Mouse (Mus musculus): ENCODE results near the gene Slc22a23. TPM values are rescaled to one million over a fixed set of nuclear protein-coding genes. Genes with fewer than 3 reads are reported as not detected.

The Slc22a23 gene
- polyA plus RNA-seq, 1 experiment from 2014 or later, result 25.4 TPM

GRCm38 (mm10) chr13:34281360-34281759 is 63.6 kb downstream of the Slc22a23 start:
- H3K27me3 ChIP-seq (ENCODE audit: control insufficient read depth, insufficient read depth, low read length), result no peaks in the 10 kb centered on the region
- no peak overlapping the region for H3K4me3 ChIP-seq (ENCODE audit: low read depth, low read length)
- no peak overlapping the region for H3K27ac ChIP-seq (ENCODE audit: low read depth, low read length)
- 96% methylated on average over 6 of the region's 6 CpGs for WGBS
- no peak overlapping the region for H3K9ac ChIP-seq (replicated peaks; ENCODE audit: low read depth, low read length)
- no peak for ATAC-seq (ENCODE audit: low read depth)
- H3K36me3 ChIP-seq (ENCODE audit: control insufficient read depth, insufficient read depth, low read length), result no peaks in the 10 kb centered on the region
- H3K9me3 ChIP-seq (ENCODE audit: control insufficient read depth, low read length), result no peaks in the 10 kb centered on the region
- no peak overlapping the region for H3K4me2 ChIP-seq (ENCODE audit: low read depth, low read length)
- 0 out of 2 replicates have a peak, but pooled peaks cover 3% of the 10 kb centered on the region for H3K4me1 ChIP-seq (ENCODE audit: control insufficient read depth, insufficient read depth, low read length)

- Histone ChIP-seq H3K9ac (replicated peaks; ENCODE audit: low read depth, low read length) (no peak overlapping the region), H3K27ac (ENCODE audit: low read depth, low read length) (0 out of 2 replicates have a peak overlapping the region, but pooled peaks have one; percentile 28), H3K27me3 (ENCODE audit: control insufficient read depth, insufficient read depth, low read length) (no peaks in the 10 kb centered on the region), H3K4me2 (ENCODE audit: low read depth, low read length) (no peak overlapping the region), H3K36me3 (ENCODE audit: control insufficient read depth, insufficient read depth, low read length) (no peaks in the 10 kb centered on the region), H3K9me3 (ENCODE audit: control insufficient read depth, low read length) (no peaks in the 10 kb centered on the region), H3K4me1 (ENCODE audit: control insufficient read depth, insufficient read depth, low read length) (0 out of 2 replicates have a peak, but pooled peaks cover 3% of the 10 kb centered on the region), H3K4me3 (ENCODE audit: low read depth, low read length) (no peak overlapping the region)
- ATAC-seq (ENCODE audit: low read depth), result peak; percentile 31; the same call in 1 of the 2 replicates
- WGBS, result 29% methylated on average over 5 of the region's 5 CpGs
Measured at GRCm38 (mm10) chr13:34278759-34279270, 66.2 kb downstream of the Slc22a23 start.

GRCm38 (mm10) chr13:34278288-34278701 is 66.7 kb downstream of the Slc22a23 start:
- Histone ChIP-seq H3K36me3 (ENCODE audit: control insufficient read depth, insufficient read depth, low read length) (no peaks in the 10 kb centered on the region), H3K4me3 (ENCODE audit: low read depth, low read length) (no peak overlapping the region), H3K27ac (ENCODE audit: low read depth, low read length) (no peak overlapping the region), H3K4me2 (ENCODE audit: low read depth, low read length) (no peak overlapping the region), H3K9ac (replicated peaks; ENCODE audit: low read depth, low read length) (no peak overlapping the region), H3K27me3 (ENCODE audit: control insufficient read depth, insufficient read depth, low read length) (no peaks in the 10 kb centered on the region), H3K4me1 (ENCODE audit: control insufficient read depth, insufficient read depth, low read length) (0 out of 2 replicates have a peak, but pooled peaks cover 3% of the 10 kb centered on the region), H3K9me3 (ENCODE audit: control insufficient read depth, low read length) (no peaks in the 10 kb centered on the region)
- WGBS, result 15% methylated on average over 6 of the region's 6 CpGs
- peak; percentile 71; the same call in 1 of the 2 replicates for ATAC-seq (ENCODE audit: low read depth)

GRCm38 (mm10) chr13:34277611-34278010 is 67.4 kb downstream of the Slc22a23 start:
- no peak for ATAC-seq (ENCODE audit: low read depth)
- peaks cover 3% of the 10 kb centered on the region; the same call in 1 of the 2 replicates for H3K4me1 ChIP-seq (ENCODE audit: control insufficient read depth, insufficient read depth, low read length)
- no peak overlapping the region for H3K4me2 ChIP-seq (ENCODE audit: low read depth, low read length)
- no peak overlapping the region for H3K9ac ChIP-seq (replicated peaks; ENCODE audit: low read depth, low read length)
- H3K27me3 ChIP-seq (ENCODE audit: control insufficient read depth, insufficient read depth, low read length), result no peaks in the 10 kb centered on the region
- H3K36me3 ChIP-seq (ENCODE audit: control insufficient read depth, insufficient read depth, low read length), result no peaks in the 10 kb centered on the region
- no peaks in the 10 kb centered on the region for H3K9me3 ChIP-seq (ENCODE audit: control insufficient read depth, low read length)
- H3K4me3 ChIP-seq (ENCODE audit: low read depth, low read length), result no peak overlapping the region
- no peak overlapping the region for H3K27ac ChIP-seq (ENCODE audit: low read depth, low read length)
- 97% methylated on average over 2 of the region's 2 CpGs for WGBS

GRCm38 (mm10) chr13:34277001-34277400 is 68.0 kb downstream of the Slc22a23 start:
- Histone ChIP-seq H3K4me2 (ENCODE audit: low read depth, low read length) (no peak overlapping the region), H3K9ac (replicated peaks; ENCODE audit: low read depth, low read length) (no peak overlapping the region), H3K27me3 (ENCODE audit: control insufficient read depth, insufficient read depth, low read length) (no peaks in the 10 kb centered on the region), H3K9me3 (ENCODE audit: control insufficient read depth, low read length) (no peaks in the 10 kb centered on the region), H3K36me3 (ENCODE audit: control insufficient read depth, insufficient read depth, low read length) (no peaks in the 10 kb centered on the region), H3K27ac (ENCODE audit: low read depth, low read length) (no peak overlapping the region), H3K4me3 (ENCODE audit: low read depth, low read length) (no peak overlapping the region), H3K4me1 (ENCODE audit: control insufficient read depth, insufficient read depth, low read length) (peaks cover 9% of the 10 kb centered on the region)
- ATAC-seq (ENCODE audit: low read depth), result no peak
- 95% methylated on average over 3 of the region's 3 CpGs for WGBS

GRCm38 (mm10) chr13:34274890-34275289 is 70.1 kb downstream of the Slc22a23 start:
- no peaks in the 10 kb centered on the region for H3K9me3 ChIP-seq (ENCODE audit: control insufficient read depth, low read length)
- H3K4me1 ChIP-seq (ENCODE audit: control insufficient read depth, insufficient read depth, low read length), result peaks cover 25% of the 10 kb centered on the region
- no peaks in the 10 kb centered on the region for H3K27me3 ChIP-seq (ENCODE audit: control insufficient read depth, insufficient read depth, low read length)
- no peaks in the 10 kb centered on the region for H3K36me3 ChIP-seq (ENCODE audit: control insufficient read depth, insufficient read depth, low read length)
- no peak overlapping the region for H3K4me3 ChIP-seq (ENCODE audit: low read depth, low read length)
- WGBS, result 94% methylated on average over 1 of the region's 1 CpGs
- ATAC-seq (ENCODE audit: low read depth), result no peak
- no peak overlapping the region for H3K4me2 ChIP-seq (ENCODE audit: low read depth, low read length)
- H3K27ac ChIP-seq (ENCODE audit: low read depth, low read length), result no peak overlapping the region
- H3K9ac ChIP-seq (replicated peaks; ENCODE audit: low read depth, low read length), result no peak overlapping the region

GRCm38 (mm10) chr13:34274417-34274816 is 70.6 kb downstream of the Slc22a23 start:
- Histone ChIP-seq H3K36me3 (ENCODE audit: control insufficient read depth, insufficient read depth, low read length) (no peaks in the 10 kb centered on the region), H3K4me3 (ENCODE audit: low read depth, low read length) (no peak overlapping the region), H3K27me3 (ENCODE audit: control insufficient read depth, insufficient read depth, low read length) (no peaks in the 10 kb centered on the region), H3K27ac (ENCODE audit: low read depth, low read length) (no peak overlapping the region), H3K9ac (replicated peaks; ENCODE audit: low read depth, low read length) (no peak overlapping the region), H3K9me3 (ENCODE audit: control insufficient read depth, low read length) (no peaks in the 10 kb centered on the region), H3K4me1 (ENCODE audit: control insufficient read depth, insufficient read depth, low read length) (peaks cover 25% of the 10 kb centered on the region), H3K4me2 (ENCODE audit: low read depth, low read length) (no peak overlapping the region)
- 92% methylated on average over 2 of the region's 2 CpGs for WGBS
- no peak for ATAC-seq (ENCODE audit: low read depth)

- WGBS, result 28% methylated on average over 8 of the region's 8 CpGs
- H3K9ac ChIP-seq (replicated peaks; ENCODE audit: low read depth, low read length), result no peak overlapping the region
- no peaks in the 10 kb centered on the region for H3K9me3 ChIP-seq (ENCODE audit: control insufficient read depth, low read length)
- no peaks in the 10 kb centered on the region for H3K27me3 ChIP-seq (ENCODE audit: control insufficient read depth, insufficient read depth, low read length)
- H3K36me3 ChIP-seq (ENCODE audit: control insufficient read depth, insufficient read depth, low read length), result no peaks in the 10 kb centered on the region
- H3K4me1 ChIP-seq (ENCODE audit: control insufficient read depth, insufficient read depth, low read length), result peaks cover 22% of the 10 kb centered on the region
- no peak overlapping the region for H3K4me3 ChIP-seq (ENCODE audit: low read depth, low read length)
- no peak overlapping the region for H3K27ac ChIP-seq (ENCODE audit: low read depth, low read length)
- ATAC-seq (ENCODE audit: low read depth), result no peak
- H3K4me2 ChIP-seq (ENCODE audit: low read depth, low read length), result no peak overlapping the region
Measured at GRCm38 (mm10) chr13:34272275-34273054, 72.5 kb downstream of the Slc22a23 start.

- Histone ChIP-seq H3K9ac (replicated peaks; ENCODE audit: low read depth, low read length) (no peak overlapping the region), H3K4me1 (ENCODE audit: control insufficient read depth, insufficient read depth, low read length) (peaks cover 22% of the 10 kb centered on the region), H3K27me3 (ENCODE audit: control insufficient read depth, insufficient read depth, low read length) (no peaks in the 10 kb centered on the region), H3K4me2 (ENCODE audit: low read depth, low read length) (no peak overlapping the region), H3K4me3 (ENCODE audit: low read depth, low read length) (no peak overlapping the region), H3K36me3 (ENCODE audit: control insufficient read depth, insufficient read depth, low read length) (no peaks in the 10 kb centered on the region), H3K9me3 (ENCODE audit: control insufficient read depth, low read length) (no peaks in the 10 kb centered on the region), H3K27ac (ENCODE audit: low read depth, low read length) (no peak overlapping the region)
- WGBS, result 61% methylated on average over 2 of the region's 2 CpGs
- ATAC-seq (ENCODE audit: low read depth), result no peak
Measured at GRCm38 (mm10) chr13:34271665-34272064, 73.3 kb downstream of the Slc22a23 start.

Data from neural tube, embryonic 14.5 days (tissue).